Mouse (Mus musculus): Measurements from ENCODE around the gene Sdha. TPM values are rescaled to one million over a fixed set of nuclear protein-coding genes. Genes with fewer than 3 reads are reported as not detected.
A peak's percentile ranks its signal among the peaks of the same experiment; 100 is the strongest.

The Sdha gene
- total and polyA plus RNA-seq, 3 experiments: 120 to 249 (median 161) TPM

DNA sequence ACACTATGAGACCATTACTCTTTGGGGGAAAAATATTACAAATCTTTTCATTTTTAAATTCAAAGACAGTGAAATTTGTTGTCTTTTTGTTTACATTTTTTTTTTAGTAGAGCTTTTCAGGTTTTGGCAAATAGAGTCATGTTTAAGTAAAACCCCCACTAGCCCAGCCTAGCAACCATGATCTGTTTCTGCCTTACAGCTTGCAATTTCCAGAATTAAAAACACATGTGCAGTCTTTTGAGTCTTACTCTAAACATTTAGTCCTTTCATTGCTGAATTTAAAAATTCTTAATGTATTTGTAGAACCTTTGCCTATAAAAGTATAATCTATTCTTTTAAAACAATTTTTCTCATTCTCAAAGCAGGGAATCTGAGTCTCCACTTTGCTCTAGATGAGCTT lies 20.8 kb downstream of the Sdha start:
- no peak overlapping the region for H3K27ac ChIP-seq (ENCODE audit: insufficient read depth, low read depth)
- H3K4me1 ChIP-seq (ENCODE audit: control insufficient read depth in 1 of 2, insufficient read depth in 2 of 2): no peaks in the 10 kb centered on the region
- in situ Hi-C loops (cut with MboI; ENCODE audit: low pct_ligation_motif_present, low pct_unique_long_range_greater_than_20kb, low sequenced_read_pairs): loop anchor here (25.0 kb wide), 1 partner anchor 183 kb away; no protein-coding TSS in a partner anchor
- DNase-seq (ENCODE audit: extremely low read depth): no peak
- H3K9ac ChIP-seq (ENCODE audit: insufficient read depth, low read depth): no peak overlapping the region
- no peak overlapping the region for H3K4me2 ChIP-seq (ENCODE audit: insufficient read depth, low read depth, poor library complexity, severe bottlenecking)
- no peaks in the 10 kb centered on the region for H3K9me3 ChIP-seq (replicated peaks; ENCODE audit: low read length)
- peaks cover 58 to 75% of the 10 kb centered on the region in 2 experiments for H3K36me3 ChIP-seq (replicated peaks in 1 of 2; ENCODE audit: control insufficient read depth in 1 of 2, insufficient read depth in 1 of 2, low read length in 1 of 2)
- TF ChIP-seq GABPA (IDR thresholded peaks at IDR 0.05; ENCODE audit: insufficient replicate concordance, low read depth, low read length) (no peak), MAZ (IDR thresholded peaks at IDR 0.05; ENCODE audit: low read depth, low read length) (no peak), ETS1 (conservative IDR thresholded peaks at IDR 0.05; ENCODE audit: low read depth, low read length) (no peak), TCF12 (IDR thresholded peaks at IDR 0.05; ENCODE audit: low read depth, low read length) (no peak), CHD1 (IDR thresholded peaks at IDR 0.05; ENCODE audit: low read depth, low read length) (no peak), JUN (IDR thresholded peaks at IDR 0.05; ENCODE audit: insufficient read depth, low read depth, low read length) (no peak), PAX5 (IDR thresholded peaks at IDR 0.05; ENCODE audit: low read length) (no peak), RAD21 (IDR thresholded peaks at IDR 0.05; ENCODE audit: low read depth, low read length) (no peak), CTCF (conservative IDR thresholded peaks at IDR 0.05 in 1 of 2, IDR thresholded peaks at IDR 0.05 in 1 of 2; ENCODE audit: low read depth in 2 of 2, low read length in 2 of 2) (no peak), POLR2A (IDR thresholded peaks at IDR 0.05; ENCODE audit: low read depth, low read length) (no peak), CHD2 (IDR thresholded peaks at IDR 0.05; ENCODE audit: low read length) (no peak), ZC3H11A (IDR thresholded peaks at IDR 0.05; ENCODE audit: low read depth, low read length) (no peak), JUND (conservative IDR thresholded peaks at IDR 0.05; ENCODE audit: low read depth, low read length) (no peak), ZKSCAN1 (IDR thresholded peaks at IDR 0.05; ENCODE audit: borderline replicate concordance, low read depth, low read length) (no peak), POLR2AphosphoS2 (IDR thresholded peaks at IDR 0.05; ENCODE audit: low read depth, low read length) (no peak), USF1 (IDR thresholded peaks at IDR 0.05; ENCODE audit: low read depth, low read length) (no peak), USF2 (conservative IDR thresholded peaks at IDR 0.05; ENCODE audit: low read depth, low read length) (no peak), RCOR1 (conservative IDR thresholded peaks at IDR 0.05; ENCODE audit: low read depth, low read length) (no peak), NELFE (IDR thresholded peaks at IDR 0.05; ENCODE audit: low read depth, low read length) (no peak)
- H3K79me2 ChIP-seq (replicated peaks; ENCODE audit: control insufficient read depth, extremely low read depth, insufficient read depth, poor library complexity, severe bottlenecking): no peaks in the 10 kb centered on the region
- no peak overlapping the region for H3K4me3 ChIP-seq (replicated peaks in 1 of 3; ENCODE audit: low read depth in 2 of 3, low read length in 2 of 3, poor library complexity in 1 of 3)
- dilution Hi-C loops (cut with MboI; ENCODE audit: extremely low pct_ligation_motif_present, extremely low pct_unique_long_range_greater_than_20kb, low sequenced_read_pairs): no loop called here
- no peaks in the 10 kb centered on the region for H3K27me3 ChIP-seq (replicated peaks)

DNA sequence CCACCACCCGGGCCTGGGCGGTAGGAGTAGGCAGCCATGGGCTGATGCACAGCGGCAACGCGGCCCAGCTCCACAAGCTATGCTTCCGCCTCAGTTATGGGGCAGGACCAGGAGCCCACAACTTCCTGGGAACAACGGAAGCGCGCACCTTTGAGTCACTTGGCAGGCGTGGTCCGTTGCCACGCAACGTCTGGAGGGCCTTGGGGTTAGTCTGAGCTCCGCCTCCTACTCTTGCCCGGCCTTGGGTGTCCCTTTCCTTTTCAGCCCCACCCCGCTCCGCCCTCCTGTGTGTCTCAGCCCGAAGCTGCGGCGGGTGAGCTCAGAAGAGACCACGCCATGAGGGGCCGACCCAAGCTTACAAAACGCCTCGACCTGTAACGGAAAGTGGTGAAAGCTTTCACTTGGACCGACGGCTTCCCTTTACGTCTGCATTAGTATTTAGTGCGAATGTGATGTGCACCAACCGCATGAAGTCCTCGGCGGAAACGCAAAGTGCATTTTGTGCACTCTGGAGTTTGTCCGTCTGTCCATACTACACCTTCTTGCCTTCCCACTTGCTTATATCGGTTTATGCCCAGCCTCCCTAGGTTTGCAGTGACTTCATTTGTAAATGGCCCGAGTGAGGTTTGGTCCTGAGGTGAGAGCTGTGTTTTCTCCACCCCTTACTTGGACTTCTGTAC lies 32.8 kb downstream of the Sdha start, which contains the start of gene Pdcd6:
Gene Pdcd6 (minus strand): TSS at position 411 of the 680 bp plus-strand sequence.
- Histone ChIP-seq H3K36me3 (replicated peaks in 1 of 2; ENCODE audit: control insufficient read depth in 1 of 2, insufficient read depth in 1 of 2, low read length in 1 of 2) (peaks cover 23 to 52% of the 10 kb centered on the region in 2 experiments), H3K4me2 (ENCODE audit: insufficient read depth, low read depth, poor library complexity, severe bottlenecking) (peak within 1 kb of the TSS; percentile 73), H3K27me3 (replicated peaks) (no peaks in the 10 kb centered on the region), H3K4me3 (replicated peaks in 1 of 3; ENCODE audit: low read depth in 2 of 3, low read length in 2 of 3, poor library complexity in 1 of 3) (peak within 1 kb of the TSS; percentile 84 to 97 (median 90)), H3K27ac (ENCODE audit: insufficient read depth, low read depth) (peak within 1 kb of the TSS; percentile 40; the same call in 1 of the 2 replicates), H3K79me2 (replicated peaks; ENCODE audit: control insufficient read depth, extremely low read depth, insufficient read depth, poor library complexity, severe bottlenecking) (peaks cover 23% of the 10 kb centered on the region), H3K9me3 (replicated peaks; ENCODE audit: low read length) (no peaks in the 10 kb centered on the region), H3K4me1 (ENCODE audit: control insufficient read depth in 1 of 2, insufficient read depth in 2 of 2) (peaks cover 0 to 25% of the 10 kb centered on the region in 2 experiments; a peak in 2 of 4 replicates), H3K9ac (ENCODE audit: insufficient read depth, low read depth) (peak within 1 kb of the TSS; percentile 73)
- DNase-seq (ENCODE audit: extremely low read depth): peak; percentile 99
- in situ Hi-C loops (cut with MboI; ENCODE audit: low pct_ligation_motif_present, low pct_unique_long_range_greater_than_20kb, low sequenced_read_pairs) (no loop called here), dilution Hi-C loops (cut with MboI; ENCODE audit: extremely low pct_ligation_motif_present, extremely low pct_unique_long_range_greater_than_20kb, low sequenced_read_pairs) (no loop called here)
- no peak for TF ChIP-seq MAFK (IDR thresholded peaks at IDR 0.05; ENCODE audit: insufficient replicate concordance, low read length)
- TF ChIP-seq POLR2A (IDR thresholded peaks at IDR 0.05; ENCODE audit: low read depth, low read length): peak; percentile 87
- TF ChIP-seq CTCF (conservative IDR thresholded peaks at IDR 0.05 in 1 of 2, IDR thresholded peaks at IDR 0.05 in 1 of 2; ENCODE audit: low read depth in 2 of 2, low read length in 2 of 2): no peak
- no peak for TF ChIP-seq SMC3 (IDR thresholded peaks at IDR 0.05; ENCODE audit: low read depth, low read length)
- TF ChIP-seq TCF12 (IDR thresholded peaks at IDR 0.05; ENCODE audit: low read depth, low read length): peak; percentile 36
- peak; percentile 66 for TF ChIP-seq TBP (conservative IDR thresholded peaks at IDR 0.05; ENCODE audit: low read depth, low read length)
- no peak for TF ChIP-seq MEF2A (IDR thresholded peaks at IDR 0.05; ENCODE audit: borderline replicate concordance, low read depth, low read length)
- TF ChIP-seq SIN3A (IDR thresholded peaks at IDR 0.05; ENCODE audit: low read length): peak; percentile 85
- peak; percentile 63; the same call in 1 of the 2 replicates for TF ChIP-seq MYC (IDR thresholded peaks at IDR 0.05; ENCODE audit: low read depth, low read length)
- peak; percentile 44; the same call in 1 of the 2 replicates for TF ChIP-seq KAT2A (IDR thresholded peaks at IDR 0.05; ENCODE audit: insufficient replicate concordance, low read length)
- no peak for TF ChIP-seq ZKSCAN1 (IDR thresholded peaks at IDR 0.05; ENCODE audit: borderline replicate concordance, low read depth, low read length)
- TF ChIP-seq NELFE (IDR thresholded peaks at IDR 0.05; ENCODE audit: low read depth, low read length): peak; percentile 74
- TF ChIP-seq USF2 (conservative IDR thresholded peaks at IDR 0.05; ENCODE audit: low read depth, low read length): no peak
- TF ChIP-seq ELF1 (IDR thresholded peaks at IDR 0.05; ENCODE audit: low read depth, low read length): peak; percentile 93
- TF ChIP-seq MXI1 (IDR thresholded peaks at IDR 0.05; ENCODE audit: low read depth, low read length): peak; percentile 75; the same call in 1 of the 2 replicates
- no peak for TF ChIP-seq PAX5 (IDR thresholded peaks at IDR 0.05; ENCODE audit: low read length)
- 0 out of 2 replicates have a peak, but pooled peaks have one; percentile 6 for TF ChIP-seq NRF1 (IDR thresholded peaks at IDR 0.05; ENCODE audit: low read depth, low read length)
- TF ChIP-seq HCFC1 (IDR thresholded peaks at IDR 0.05; ENCODE audit: low read depth, low read length): peak; percentile 77
- peak; percentile 53; the same call in 1 of the 2 replicates for TF ChIP-seq MAX (IDR thresholded peaks at IDR 0.05; ENCODE audit: low read length)

Measured in CH12.LX (cell line).